Mouse (Mus musculus) heart, postnatal 0 days (tissue): ENCODE results near the gene Ghr.

ENCODE experiments used
- CTCF ChIP-seq: IDR thresholded peaks from 2 replicates; pipeline ENCODE4 v1.5.1; 2016; ENCODE audit warnings: antibody characterized with exemption, control low read depth, low read depth
- EP300 ChIP-seq: IDR thresholded peaks from 2 replicates; pipeline ENCODE4 v1.6.1; 2016; ENCODE audit warnings: antibody characterized with exemption, low read depth

DNA sequence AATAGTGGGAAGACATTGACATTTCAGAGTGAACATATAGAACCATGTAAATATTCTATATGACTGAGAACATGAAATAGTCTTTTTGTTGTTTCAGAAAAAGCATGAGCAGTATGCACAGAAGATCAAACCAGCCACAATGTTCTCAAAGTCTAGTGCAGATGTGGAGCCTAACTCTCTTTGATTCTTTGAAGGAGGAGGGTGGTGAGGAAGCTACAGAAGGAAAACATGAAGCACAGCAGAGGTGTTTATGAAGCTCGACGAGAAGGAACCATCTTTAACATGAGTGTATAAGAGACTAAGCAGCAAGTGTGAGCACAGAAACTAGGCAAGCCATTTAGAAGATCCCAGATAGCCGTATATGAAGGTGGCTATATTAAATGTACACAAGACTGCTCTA is 273.4 kb downstream of the Ghr start:
- no peak for TF ChIP-seq CTCF
- no peak for TF ChIP-seq EP300
